Mouse (Mus musculus) kidney, adult 2 months (tissue): ENCODE data around the gene Eps15.

ENCODE experiments used
- CTCF ChIP-seq: fragments of 200-500 bp; conservative IDR thresholded peaks from 2 replicates; pipeline ENCODE4 v1.5.1; 2011; ENCODE audit warnings: low read depth, mild to moderate bottlenecking, control low read depth, low read length, moderate library complexity, mixed read lengths; ENCODE audit not compliant: insufficient read depth, insufficient read length
- POLR2A ChIP-seq: fragments of 200-500 bp; IDR thresholded peaks from one replicate; pipeline ENCODE4 v1.6.1; 2011; ENCODE audit warnings: low read depth, low read length, control low read depth

DNA sequence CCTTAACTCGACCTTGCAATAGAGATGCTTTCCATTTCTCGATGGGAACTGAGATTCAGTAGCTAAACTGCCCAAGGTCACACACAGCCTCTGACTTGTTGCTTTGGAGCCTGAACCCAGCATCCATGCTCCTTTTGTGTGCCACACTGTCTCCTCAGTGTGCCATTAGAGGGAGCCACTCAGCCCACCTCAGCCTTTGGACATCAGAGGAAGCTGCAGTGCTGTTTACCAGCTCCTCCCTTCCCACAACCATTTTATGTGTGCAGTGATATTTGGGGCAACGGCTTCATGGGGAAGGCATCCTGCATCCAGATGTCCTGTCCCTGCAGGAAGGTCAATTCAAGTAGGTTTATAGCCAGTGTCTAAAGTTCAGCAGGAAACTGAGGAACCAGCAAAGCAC is 28.5 kb upstream of the Eps15 start:
- TF ChIP-seq CTCF (peak; percentile 73), POLR2A (no peak)
